Mouse (Mus musculus) gastrocnemius, adult 18-20 months (tissue): ENCODE measurements around the gene Slfn1. TPM values are rescaled to one million over a fixed set of nuclear protein-coding genes. Genes with fewer than 3 reads are reported as not detected.

Experiments
- total RNA-seq, 2 experiments: library from RNA; stranded (reverse); gene quantifications; 2 replicates each; pipeline ENCODE4 v1.2.3; 2021

Gene Slfn1
- total RNA-seq, 2 experiments from 2014 or later, result not detected

Other genes with a start within 250 kb of the Slfn1 start
- 1 to 10 TPM; 6.3 to 7.4 TPM for gene Rffl, start 245.6 kb upstream of the Slfn1 start, total RNA-seq
- gene Rad51d, start 226.2 kb upstream of the Slfn1 start, total RNA-seq, result 1 to 10 TPM; 2.9 to 4.7 TPM
- not detected for gene Fndc8, start 224.7 kb upstream of the Slfn1 start, total RNA-seq
- 10 to 100 TPM; 10.4 to 13.9 TPM for gene Nle1, start 208.4 kb upstream of the Slfn1 start, total RNA-seq
- gene Unc45b, start 206.3 kb upstream of the Slfn1 start, total RNA-seq, result 100 to 1,000 TPM; 186 to 189 TPM
- gene Slfn5, start 165.5 kb upstream of the Slfn1 start, total RNA-seq, result 10 to 100 TPM; 16.5 to 24.1 TPM
- gene Slfn9, start 125.0 kb upstream of the Slfn1 start, total RNA-seq, result under 1 TPM; 0.14 to 0.28 TPM
- gene Slfn8, start 96.0 kb upstream of the Slfn1 start, total RNA-seq, result under 1 TPM; 0.11 to 0.21 TPM
- 1 to 10 TPM in 1 of 2 experiments, under 1 TPM in 1; 0.62 to 1.2 TPM for gene Slfn2, start 51.7 kb upstream of the Slfn1 start, total RNA-seq
- gene Slfn4, start 58.3 kb downstream of the Slfn1 start, total RNA-seq, result under 1 TPM in 1 of 2 experiments, not detected in 1; 0.14 TPM
- gene Slfn3, start 74.5 kb downstream of the Slfn1 start, total RNA-seq, result 1 to 10 TPM in 1 of 2 experiments, under 1 TPM in 1; 0.41 to 1.3 TPM
- gene Slfn14, start 169.9 kb downstream of the Slfn1 start, total RNA-seq, result not detected
- 10 to 100 TPM; 34.6 to 35.0 TPM for gene Ap2b1, start 182.2 kb downstream of the Slfn1 start, total RNA-seq
- 10 to 100 TPM; 14.0 to 15.5 TPM for gene Pex12, start 185.7 kb downstream of the Slfn1 start, total RNA-seq